Mouse (Mus musculus) heart, embryonic 15.5 days (tissue): ENCODE data around the gene Nup50. TPM values are rescaled to one million over a fixed set of nuclear protein-coding genes. Genes with fewer than 3 reads are reported as not detected.
A peak's percentile ranks its signal among the peaks of the same experiment; 100 is the strongest.

Experiments
- ATAC-seq: fragments of 200-750 bp; cut with Nextera tagmentation; replicated peaks from 2 replicates; pipeline ENCODE4 v1.8.0; 2017; ENCODE audit warnings: low read depth, moderate TSS enrichment; ENCODE audit not compliant: insufficient number of reproducible peaks, insufficient read depth, low FRiP score
- H3K27ac ChIP-seq: fragments of 300-500 bp; sonication (generic); 2 replicates; pipeline ENCODE4 v1.5.1; 2015; ENCODE audit warnings: mild to moderate bottlenecking, inconsistent platforms
- H3K27me3 ChIP-seq: fragments of 300-500 bp; sonication (generic); 2 replicates; pipeline ENCODE4 v1.6.1; 2015; ENCODE audit warnings: inconsistent platforms
- H3K36me3 ChIP-seq: fragments of 300-500 bp; sonication (generic); 2 replicates; pipeline ENCODE4 v1.6.1; 2015; ENCODE audit warnings: mild to moderate bottlenecking, inconsistent platforms
- H3K4me1 ChIP-seq: fragments of 300-500 bp; sonication (generic); replicated peaks from 2 replicates; pipeline ENCODE4 v1.6.1; 2015; ENCODE audit warnings: inconsistent platforms
- H3K4me2 ChIP-seq: fragments of 300-500 bp; sonication (generic); 2 replicates; pipeline ENCODE4 v1.6.1; 2015; ENCODE audit warnings: inconsistent platforms, mild to moderate bottlenecking, moderate library complexity
- H3K4me3 ChIP-seq: fragments of 300-500 bp; sonication (generic); 2 replicates; pipeline ENCODE4 v1.5.1; 2015; ENCODE audit warnings: mild to moderate bottlenecking, inconsistent platforms
- H3K9ac ChIP-seq: fragments of 300-500 bp; sonication (generic); 2 replicates; pipeline ENCODE4 v1.6.1; 2015; ENCODE audit warnings: mild to moderate bottlenecking, inconsistent platforms
- H3K9me3 ChIP-seq: fragments of 300-500 bp; sonication (generic); replicated peaks from 2 replicates; pipeline ENCODE4 v1.6.1; 2016; ENCODE audit warnings: inconsistent platforms
- WGBS: fragments of 180-500 bp; shearing (Covaris S2); methylation state at CpG from one replicate; pipeline ENCODE4 v1.1.7; 2015; ENCODE audit warnings: mixed read lengths; 5-methylcytosine and 5-hydroxymethylcytosine counted together
- microRNA-seq: library from miRNA; unstranded; fragments of <30 nt; microRNA quantifications from one replicate; pipeline ENCODE4, GENCODE M21; 2016
- polyA plus RNA-seq: library from polyadenylated mRNA; unstranded; fragments of >200 nt; fragmentation: Nextera tagmentation; extraction: Ambion mirVana; gene quantifications from 2 replicates; pipeline ENCODE4 v1.2.1, GENCODE M21; 2015

Nup50 gene
- polyA plus RNA-seq, 1 experiment from 2014 or later, result 16.4 TPM

DNA sequence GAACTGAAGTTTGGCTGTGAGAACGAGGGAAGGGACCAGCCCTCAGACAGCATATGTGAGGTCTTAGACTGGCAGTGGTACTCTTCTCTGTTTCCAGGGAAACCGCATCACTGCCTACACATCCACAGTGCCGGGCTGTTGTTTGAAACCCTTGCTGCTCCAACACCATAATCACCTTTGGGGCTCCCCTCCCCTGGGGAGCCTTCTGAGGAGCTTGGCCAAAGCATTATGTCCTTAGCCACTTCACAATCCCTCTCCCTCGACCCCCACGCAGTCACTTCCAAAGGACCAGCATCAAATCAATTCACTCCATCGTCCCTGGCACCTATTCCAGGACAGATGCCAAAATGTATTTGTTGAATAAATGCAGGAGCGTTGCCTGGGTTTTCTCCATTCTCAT lies 66.6 kb downstream of the Nup50 start:
- ATAC-seq, result no peak
- no peaks in the 10 kb centered on the region for H3K9me3 ChIP-seq
- no peak overlapping the region for H3K9ac ChIP-seq
- no peak overlapping the region for H3K4me3 ChIP-seq
- H3K36me3 ChIP-seq, result no peaks in the 10 kb centered on the region
- H3K4me1 ChIP-seq, result peaks cover 20% of the 10 kb centered on the region
- no peak overlapping the region for H3K4me2 ChIP-seq
- no peak overlapping the region for H3K27ac ChIP-seq
- H3K27me3 ChIP-seq, result 0 out of 2 replicates have a peak, but pooled peaks cover 4% of the 10 kb centered on the region
- WGBS, result 68% methylated on average over 7 of the region's 7 CpGs

Small RNA genes within 50 kb of the gene (microRNA-seq; reads per million reads assigned to microRNA genes)
- 12.6 reads per million, percentile 28 among the genes with 10 or more reads in this experiment for gene Mir1249

Other genes with a start within 250 kb of the Nup50 start
- 3.5 and 8.6 TPM in 2 replicates for gene Arhgap8, start 203.4 kb upstream of the Nup50 start, polyA plus RNA-seq
- gene Phf21b, start 67.4 kb upstream of the Nup50 start, polyA plus RNA-seq, result 0.16 and 0.46 TPM in 2 replicates
- 0.38 and 0.40 TPM in 2 replicates for gene Gm29666, start 3.4 kb upstream of the Nup50 start, polyA plus RNA-seq
- 5.0 and 14.4 TPM in 2 replicates for gene 5031439G07Rik, start 65.1 kb downstream of the Nup50 start, polyA plus RNA-seq
- gene Upk3a, start 93.7 kb downstream of the Nup50 start, polyA plus RNA-seq, result 0.23 and 2.4 TPM in 2 replicates
- 15.3 and 19.7 TPM in 2 replicates for gene Fam118a, start 105.5 kb downstream of the Nup50 start, polyA plus RNA-seq
- gene Smc1b, start 208.6 kb downstream of the Nup50 start, polyA plus RNA-seq, result 0.03 TPM in 1 of 2 replicates, not detected in the other
- 0.14 and 0.18 TPM in 2 replicates for gene Ribc2, start 208.7 kb downstream of the Nup50 start, polyA plus RNA-seq